Mouse (Mus musculus): ENCODE results near the gene Nipsnap2. TPM values are rescaled to one million over a fixed set of nuclear protein-coding genes. Genes with fewer than 3 reads are reported as not detected.
A peak's percentile ranks its signal among the peaks of the same experiment; 100 is the strongest.
"Not testable (repeated sequence)": the region's sequence is repeated elsewhere in the genome, so short reads cannot be mapped to it uniquely, and the experiment has no call there.

Nipsnap2 gene
- total RNA-seq, 2 experiments from 2014 or later, result 81.2 to 81.8 TPM

DNA sequence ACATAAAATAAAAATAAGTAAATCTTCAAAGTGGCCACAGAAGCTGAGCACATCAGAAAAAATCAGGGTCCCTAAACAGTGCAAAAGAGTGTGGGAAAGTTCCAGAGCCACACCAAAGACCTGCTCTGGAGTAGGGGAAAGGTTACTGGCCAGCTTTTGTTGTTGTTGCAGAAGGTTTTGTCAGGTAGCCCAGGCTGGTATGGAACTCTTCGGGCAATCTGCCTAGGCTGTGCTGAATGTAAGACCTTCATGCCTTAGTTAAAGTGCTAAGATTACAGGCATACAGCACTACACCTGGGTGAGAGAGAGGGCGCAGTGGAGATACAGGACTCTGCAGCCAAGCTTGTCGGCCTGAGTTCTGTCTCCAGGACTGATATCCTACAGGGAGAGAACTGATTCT, 49.8 kb downstream of the Nipsnap2 start:
- no peak for DNase-seq (ENCODE audit: low spot score in 2 of 2)
- TF ChIP-seq CTCF (conservative IDR thresholded peaks at IDR 0.05), result no peak
- Histone ChIP-seq H3K27ac (no peak overlapping the region), H3K4me3 (no peak overlapping the region)

DNA sequence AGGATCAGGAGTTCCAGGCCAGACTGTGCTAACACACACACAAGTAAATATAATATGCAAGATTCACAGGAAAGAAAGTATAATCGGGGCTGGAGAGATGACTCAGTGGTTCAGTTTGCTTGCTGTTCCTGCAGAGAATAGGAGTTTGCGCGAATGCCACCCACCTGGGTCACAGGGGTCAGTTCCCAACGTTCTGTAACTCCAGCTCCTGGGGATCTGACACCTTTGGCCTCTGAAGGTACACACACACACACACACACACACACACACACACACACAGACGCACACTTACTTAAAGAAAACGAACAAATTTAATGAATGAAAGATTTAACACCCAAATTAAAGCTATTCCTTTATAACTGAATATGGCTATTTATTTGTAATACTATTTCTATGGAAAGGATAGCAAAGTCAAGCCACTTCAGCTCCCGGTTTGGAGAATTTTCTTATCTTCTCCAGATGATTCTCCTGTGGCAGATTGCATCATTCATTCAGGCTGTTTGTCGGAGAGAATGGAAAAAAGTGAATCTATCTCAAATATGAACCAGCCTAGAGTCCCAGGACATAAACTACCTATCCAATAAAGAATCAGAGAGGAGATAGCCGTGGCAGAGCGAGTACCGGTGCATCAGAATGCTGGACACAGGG, 53.6 kb downstream of the Nipsnap2 start:
- no peak for DNase-seq (ENCODE audit: low spot score in 2 of 2)
- peak overlapping the region; percentile 60 for H3K4me3 ChIP-seq
- no peak for TF ChIP-seq CTCF (conservative IDR thresholded peaks at IDR 0.05)
- H3K27ac ChIP-seq, result peak overlapping the region; percentile 81

DNA sequence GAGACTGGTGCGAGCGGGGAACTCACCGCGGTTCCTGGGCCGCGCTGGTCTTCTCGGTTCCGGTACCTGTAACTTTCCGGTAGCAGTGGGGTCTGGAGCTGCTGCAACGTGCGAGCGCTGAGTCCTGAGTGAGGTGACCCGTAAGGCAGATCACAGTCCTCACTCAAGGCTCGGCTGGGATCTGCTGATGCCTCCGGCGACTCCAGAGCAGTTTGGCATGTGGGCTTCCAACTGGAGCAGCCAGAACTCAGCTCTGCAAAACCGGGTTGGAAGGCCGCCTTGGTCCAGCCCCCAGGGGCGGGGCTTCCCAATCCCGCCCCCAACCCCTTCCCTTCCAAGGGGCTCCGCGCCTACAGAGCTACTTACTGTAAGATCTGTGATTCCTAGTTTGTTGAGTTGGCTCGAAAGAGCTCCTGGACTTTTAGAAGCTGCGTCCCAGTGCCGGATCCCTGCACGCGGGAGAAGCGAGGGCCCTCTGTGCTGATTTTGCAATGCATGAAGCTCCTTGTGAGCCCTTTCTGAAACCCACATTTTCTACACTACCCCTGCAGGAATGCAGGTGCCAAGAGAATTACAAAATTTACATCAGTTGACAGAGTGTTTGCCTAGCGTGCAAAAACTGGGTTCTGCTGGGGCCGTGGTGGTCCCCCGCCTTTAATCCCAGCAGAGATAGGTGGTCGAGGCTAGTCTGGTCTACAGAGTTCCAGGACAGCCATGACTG, 54.3 kb downstream of the Nipsnap2 start:
- H3K27ac ChIP-seq, result peak overlapping the region; percentile 81
- peak; percentile 82 to 85 for DNase-seq (ENCODE audit: low spot score in 2 of 2)
- no peak for TF ChIP-seq CTCF (conservative IDR thresholded peaks at IDR 0.05)

DNA sequence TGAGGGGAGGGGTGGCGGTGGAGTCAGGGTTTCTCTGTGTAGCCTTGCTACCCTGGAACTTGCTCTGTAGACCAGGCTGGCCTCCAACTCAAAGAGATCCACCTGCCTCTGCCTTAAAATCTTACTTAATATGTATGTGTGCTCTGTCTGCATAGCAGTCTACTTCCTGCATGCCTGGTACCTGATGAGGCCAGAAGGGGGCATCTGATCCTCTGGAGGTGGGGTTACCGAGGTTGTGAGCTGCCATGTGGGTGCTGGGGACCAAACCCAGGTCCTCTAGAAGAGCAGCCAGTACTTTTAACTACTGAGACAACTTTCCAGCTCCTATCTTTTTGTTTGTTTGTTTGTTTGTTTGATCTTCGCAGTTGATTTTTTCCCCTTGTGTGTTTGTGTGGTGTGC, 55.3 kb downstream of the Nipsnap2 start:
- no peak overlapping the region for H3K27ac ChIP-seq
- TF ChIP-seq CTCF (conservative IDR thresholded peaks at IDR 0.05), result 0 out of 2 replicates have a peak, but pooled peaks have one; percentile 19
- H3K4me3 ChIP-seq, result no peak overlapping the region
- DNase-seq (ENCODE audit: low spot score in 2 of 2), result no peak

More for the DNA sequence above, 54.3 kb downstream of the Nipsnap2 start:
- peak overlapping the region; percentile 60 for H3K4me3 ChIP-seq

DNA sequence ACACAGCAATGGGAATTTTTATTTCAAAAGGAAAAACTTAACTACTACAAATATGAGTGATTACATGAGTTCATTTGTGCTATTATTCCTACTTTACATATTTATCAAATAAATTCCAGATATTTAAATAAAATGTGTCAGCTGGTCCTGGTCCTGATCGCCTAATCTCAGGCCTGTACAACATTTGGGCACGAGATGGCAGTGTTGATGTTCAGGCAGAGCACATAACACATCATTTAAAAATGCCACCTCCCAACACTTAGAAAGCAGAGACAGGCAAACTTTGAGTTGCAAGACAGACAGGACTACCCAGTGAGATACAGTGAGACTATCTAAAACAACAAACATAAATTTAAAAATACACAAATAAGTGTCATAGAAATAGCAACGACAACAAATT, 57.3 kb downstream of the Nipsnap2 start:
- TF ChIP-seq CTCF (conservative IDR thresholded peaks at IDR 0.05), result peak; percentile 76
- H3K27ac ChIP-seq, result no peak overlapping the region
- DNase-seq (ENCODE audit: low spot score in 2 of 2), result peak in 1 of 2 experiments; percentile 26
- no peak overlapping the region for H3K4me3 ChIP-seq

DNA sequence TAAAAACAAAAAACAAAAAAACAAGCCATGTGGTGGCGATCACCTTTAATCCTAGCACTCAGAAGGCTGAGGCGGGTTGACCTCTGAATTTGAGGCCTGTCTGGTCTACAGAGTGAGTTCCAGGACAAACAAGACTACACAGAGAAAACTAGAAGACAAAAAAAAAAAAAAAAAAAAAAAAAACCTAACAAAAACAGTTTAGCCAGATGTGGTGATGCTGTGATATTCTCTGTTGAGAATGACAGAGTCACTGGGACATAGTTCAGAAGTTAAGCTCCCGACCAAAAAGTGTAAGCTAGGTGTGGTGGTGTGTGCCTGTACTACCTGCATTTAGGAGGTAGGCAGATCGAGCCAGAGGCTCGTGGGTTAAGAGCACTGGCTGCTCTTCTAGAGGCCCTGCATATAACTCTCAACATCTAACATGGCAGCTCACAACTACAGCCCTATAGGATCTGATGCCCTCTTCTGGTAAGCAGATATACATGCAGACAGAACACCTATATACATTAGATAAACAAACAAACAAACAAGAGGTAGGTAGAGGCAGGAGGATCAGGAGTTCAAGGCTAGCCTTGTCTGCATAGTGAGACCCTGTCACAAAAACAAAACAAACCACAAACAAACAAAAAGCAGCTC, 60.5 kb downstream of the Nipsnap2 start:
- Histone ChIP-seq H3K4me3 (no peak overlapping the region), H3K27ac (no peak overlapping the region)
- no peak; the same call in 1 of the 2 replicates for TF ChIP-seq CTCF (conservative IDR thresholded peaks at IDR 0.05)
- no peak for DNase-seq (ENCODE audit: low spot score in 2 of 2)

DNA sequence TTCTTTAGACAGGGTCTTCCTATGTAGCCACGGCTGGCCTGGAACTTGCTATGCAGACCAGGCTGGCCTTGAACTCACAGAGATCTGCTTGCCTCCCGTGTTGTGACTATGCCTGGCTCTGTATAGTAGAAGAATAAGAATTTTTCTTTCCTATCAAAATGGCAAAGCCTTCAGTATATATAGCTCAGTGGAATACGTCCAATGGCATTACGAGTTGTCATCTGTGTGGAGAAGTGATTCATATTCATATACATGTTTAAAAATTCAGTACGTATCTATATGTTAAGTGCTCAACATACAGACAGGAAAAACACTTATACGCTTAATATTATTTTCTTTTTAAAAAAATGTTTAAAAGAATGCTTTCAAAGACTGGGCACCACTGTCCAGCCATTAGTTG, 61.3 kb downstream of the Nipsnap2 start:
- Histone ChIP-seq H3K4me3 (peak overlapping the region; percentile 96), H3K27ac (peak overlapping the region; percentile 98)
- TF ChIP-seq CTCF (conservative IDR thresholded peaks at IDR 0.05), result no peak
- no peak for DNase-seq (ENCODE audit: low spot score in 2 of 2)

DNA sequence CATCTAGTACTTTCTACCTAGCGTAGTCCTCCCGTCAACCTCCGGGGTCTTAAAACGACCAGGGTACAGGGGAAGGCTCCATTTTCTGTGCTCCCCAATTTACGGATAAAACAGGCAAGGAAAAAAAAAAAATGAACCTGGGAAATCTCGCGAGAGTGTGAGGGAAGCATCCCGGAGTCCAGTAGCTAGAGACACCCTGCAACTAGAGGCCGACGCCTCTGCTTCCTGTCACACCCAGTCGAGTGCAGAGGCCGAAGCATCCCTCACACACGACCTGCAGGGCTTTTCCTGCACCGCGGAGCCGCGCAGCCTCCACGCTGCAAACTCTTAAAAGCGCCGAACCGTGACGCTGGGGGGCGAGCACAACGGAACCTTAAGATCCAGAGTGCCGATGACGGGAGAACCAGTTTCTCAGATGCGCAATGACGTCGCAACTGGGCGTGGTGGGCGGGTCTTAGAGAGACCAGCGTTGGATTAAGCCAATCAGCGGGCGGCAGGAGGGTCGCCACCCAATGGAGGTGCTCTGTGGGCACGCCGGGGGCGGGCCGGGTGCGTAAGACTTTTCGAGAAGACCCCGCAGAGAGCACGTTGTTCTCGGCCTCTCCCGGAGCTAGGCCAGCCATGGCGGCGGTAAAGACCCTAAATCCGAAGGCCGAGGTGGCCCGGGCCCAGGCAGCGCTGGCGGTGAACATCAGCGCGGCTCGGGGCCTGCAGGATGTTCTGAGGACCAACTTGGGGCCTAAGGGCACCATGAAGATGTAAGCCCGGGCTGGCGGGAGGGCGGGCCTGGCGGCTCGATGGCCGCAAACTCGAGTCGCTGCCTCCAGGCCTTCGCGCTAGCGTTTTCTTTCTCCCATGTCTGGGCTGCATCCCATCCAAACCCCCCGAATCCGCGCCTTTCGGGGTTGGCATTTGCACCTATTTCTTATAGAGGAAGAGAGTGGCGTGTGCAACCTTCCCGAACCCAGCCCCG, 62.2 kb downstream of the Nipsnap2 start, which contains the start of gene Psph:
Gene Psph (minus strand): TSS at position 632 of the 973 bp plus-strand sequence.
- peak; percentile 96 to 97 for DNase-seq (ENCODE audit: low spot score in 2 of 2)
- Histone ChIP-seq H3K27ac (peak within 1 kb of the TSS; percentile 98), H3K4me3 (peak within 1 kb of the TSS; percentile 96)
- TF ChIP-seq CTCF (conservative IDR thresholded peaks at IDR 0.05), result peak; percentile 29

DNA sequence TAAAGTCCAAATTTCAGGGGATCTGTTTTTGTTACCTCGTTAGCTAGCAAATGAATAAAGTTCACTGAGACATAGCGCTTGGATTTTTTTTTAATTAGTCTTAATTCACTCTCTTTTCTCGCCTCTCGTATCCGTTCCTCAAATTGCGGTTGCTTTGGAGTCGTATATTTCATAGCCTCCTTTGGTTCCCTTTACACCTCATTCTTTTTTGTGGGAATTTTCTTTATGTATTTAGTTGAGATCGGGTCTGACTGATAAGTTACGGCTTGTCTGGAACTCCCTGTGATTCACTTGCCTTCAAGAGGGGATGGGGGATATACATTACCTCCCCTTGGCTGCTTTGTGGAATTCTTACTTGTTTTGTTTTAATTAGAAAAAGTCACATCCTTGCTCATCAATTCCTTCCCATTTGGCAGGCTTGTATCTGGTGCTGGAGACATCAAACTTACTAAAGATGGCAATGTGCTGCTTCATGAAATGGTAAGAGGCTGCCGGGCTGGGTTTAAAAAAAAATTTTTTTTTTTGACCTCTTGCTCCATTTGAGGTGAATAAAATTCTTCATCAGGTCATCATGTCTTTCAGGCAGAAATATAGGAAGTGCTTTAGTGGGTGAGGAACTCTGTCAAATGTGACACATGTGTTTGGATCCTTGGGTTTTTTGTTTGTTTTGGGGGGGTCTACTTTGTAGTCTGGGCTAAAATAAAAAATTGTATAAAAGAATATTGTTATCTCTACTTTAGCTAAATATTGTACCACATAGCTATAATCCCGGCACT, 63.1 kb downstream of the Nipsnap2 start:
- Histone ChIP-seq H3K27ac (peak overlapping the region; percentile 98), H3K4me3 (peak overlapping the region; percentile 96)
- TF ChIP-seq CTCF (conservative IDR thresholded peaks at IDR 0.05), result no peak
- no peak for DNase-seq (ENCODE audit: low spot score in 2 of 2)

DNA sequence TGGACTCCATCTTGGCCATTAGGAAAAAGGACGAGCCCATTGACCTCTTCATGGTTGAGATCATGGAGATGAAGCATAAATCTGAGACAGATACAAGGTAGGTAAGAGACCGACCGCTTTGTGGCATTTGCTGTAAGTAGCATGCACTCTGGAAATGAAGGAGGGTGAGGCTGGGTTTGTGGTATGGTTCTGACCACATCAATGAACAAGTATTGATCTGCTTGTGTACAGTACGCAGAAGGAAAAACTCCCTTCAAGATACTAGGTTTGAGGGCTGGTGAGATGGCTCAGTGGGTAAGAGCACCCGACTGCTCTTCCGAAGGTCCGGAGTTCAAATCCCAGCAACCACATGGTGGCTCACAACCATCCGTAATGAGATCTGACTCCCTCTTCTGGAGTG, 65.7 kb downstream of the Nipsnap2 start:
- H3K27ac ChIP-seq; DNase-seq (ENCODE audit: low spot score in 2 of 2); H3K4me3 ChIP-seq: not testable (repeated sequence)

Other genes with a start within 250 kb of the Nipsnap2 start
- 100 to 1,000 TPM; 129 to 147 TPM for gene Sfswap, start 223.8 kb upstream of the Nipsnap2 start, total RNA-seq (2021)
- 100 to 1,000 TPM; 126 to 133 TPM for gene Mmp17, start 140.9 kb upstream of the Nipsnap2 start, total RNA-seq (2021)
- 1 to 10 TPM; 7.2 to 7.9 TPM for gene Zfp11, start 55.0 kb upstream of the Nipsnap2 start, total RNA-seq (2021)
- not detected for gene Sept14, start 16.6 kb upstream of the Nipsnap2 start, total RNA-seq (2021)
- 10 to 100 TPM; 73.6 to 77.7 TPM for gene Mrps17, start 9.6 kb upstream of the Nipsnap2 start, total RNA-seq (2021)
- 10 to 100 TPM; 27.7 to 28.5 TPM for gene Psph, start 62.4 kb downstream of the Nipsnap2 start, total RNA-seq (2021)
- 10 to 100 TPM; 15.2 to 22.3 TPM for gene Sumf2, start 121.9 kb downstream of the Nipsnap2 start, total RNA-seq (2021)
- 100 to 1,000 TPM; 431 to 461 TPM for gene Chchd2, start 162.4 kb downstream of the Nipsnap2 start, total RNA-seq (2021)
- 1 to 10 TPM; 5.1 to 6.2 TPM for gene Zbed5, start 170.7 kb downstream of the Nipsnap2 start, total RNA-seq (2021)
- 10 to 100 TPM; 21.6 to 24.3 TPM for gene Phkg1, start 173.5 kb downstream of the Nipsnap2 start, total RNA-seq (2021)
- gene Nupr1l, start 183.5 kb downstream of the Nipsnap2 start, total RNA-seq (2021), result 1 to 10 TPM; 1.4 to 2.8 TPM
- gene Vkorc1l1, start 216.9 kb downstream of the Nipsnap2 start, total RNA-seq (2021), result 10 to 100 TPM; 42.2 to 44.0 TPM

Data from layer of hippocampus, adult 2 months (tissue).